Mouse (Mus musculus) liver, adult 2 months (tissue): Measurements from ENCODE around the gene Mrvi1. TPM values are rescaled to one million over a fixed set of nuclear protein-coding genes. Genes with fewer than 3 reads are reported as not detected.

ENCODE experiments used
- DNase-seq: peaks from one replicate; pipeline ENCODE4 v3.0.0-alpha.2; 2011; ENCODE audit warnings: low read depth, low spot score; ENCODE audit errors: extremely low read depth
- H3K27ac ChIP-seq: fragments of 200-500 bp; replicated peaks from 2 replicates; pipeline ENCODE4 v1.5.1; 2012; ENCODE audit warnings: low read depth, mild to moderate bottlenecking, control low read depth, inconsistent platforms, low read length; ENCODE audit not compliant: insufficient read depth
- H3K27me3 ChIP-seq: fragments of 200-500 bp; 2 replicates; pipeline ENCODE4 v1.6.1; 2012; ENCODE audit warnings: mild to moderate bottlenecking, moderate library complexity, low read length, inconsistent platforms; ENCODE audit not compliant: control insufficient read depth, insufficient read depth
- H3K36me3 ChIP-seq: fragments of 200-500 bp; 2 replicates; pipeline ENCODE4 v1.6.1; 2012; ENCODE audit warnings: low read length, inconsistent platforms; ENCODE audit not compliant: control insufficient read depth, insufficient read depth
- H3K4me1 ChIP-seq: fragments of 200-500 bp; 2 replicates; pipeline ENCODE4 v1.6.1; 2011; ENCODE audit warnings: low read length; ENCODE audit not compliant: control insufficient read depth, insufficient read depth
- H3K4me3 ChIP-seq: fragments of 200-500 bp; 2 replicates; pipeline ENCODE4 v1.5.1; 2011; ENCODE audit warnings: low read depth, mild to moderate bottlenecking, control low read depth, low read length, moderate library complexity; ENCODE audit not compliant: insufficient read depth
- H3K79me2 ChIP-seq: fragments of 200-500 bp; 2 replicates; pipeline ENCODE4 v1.6.1; 2012; ENCODE audit warnings: inconsistent platforms, mild to moderate bottlenecking, low read length, moderate library complexity; ENCODE audit not compliant: control insufficient read depth, insufficient read depth
- H3K9ac ChIP-seq: fragments of 200-500 bp; 2 replicates; pipeline ENCODE4 v1.6.1; 2012; ENCODE audit warnings: low read depth, mild to moderate bottlenecking, control low read depth, inconsistent platforms, low read length
- CTCF ChIP-seq: fragments of 200-500 bp; IDR thresholded peaks from 2 replicates; pipeline ENCODE4 v1.5.1; 2011; ENCODE audit warnings: low read depth, low read length, control low read depth
- POLR2A ChIP-seq: fragments of 200-500 bp; IDR thresholded peaks from 2 replicates; pipeline ENCODE4 v1.6.1; 2011; ENCODE audit warnings: low read length, control low read depth; ENCODE audit not compliant: insufficient read depth; ENCODE audit errors: extremely low read depth
- WGBS: fragments of 180-500 bp; shearing (Covaris S2); methylation state at CpG from one replicate; pipeline ENCODE4 v1.1.7; 2018; 5-methylcytosine and 5-hydroxymethylcytosine counted together
- polyA plus RNA-seq: library from polyadenylated mRNA; depleted of rRNA; stranded (reverse); fragments of >200 nt; gene quantifications from 2 replicates; pipeline ENCODE4 v1.2.3, GENCODE M21; 2012
- total RNA-seq: library from RNA; depleted of rRNA; stranded (reverse); fragments of >200 nt; gene quantifications from 2 replicates; pipeline ENCODE4 v1.2.3, GENCODE M21; 2014

Gene Mrvi1
- total and polyA plus RNA-seq, 2 experiments, result 0.55 to 1.3 TPM

DNA sequence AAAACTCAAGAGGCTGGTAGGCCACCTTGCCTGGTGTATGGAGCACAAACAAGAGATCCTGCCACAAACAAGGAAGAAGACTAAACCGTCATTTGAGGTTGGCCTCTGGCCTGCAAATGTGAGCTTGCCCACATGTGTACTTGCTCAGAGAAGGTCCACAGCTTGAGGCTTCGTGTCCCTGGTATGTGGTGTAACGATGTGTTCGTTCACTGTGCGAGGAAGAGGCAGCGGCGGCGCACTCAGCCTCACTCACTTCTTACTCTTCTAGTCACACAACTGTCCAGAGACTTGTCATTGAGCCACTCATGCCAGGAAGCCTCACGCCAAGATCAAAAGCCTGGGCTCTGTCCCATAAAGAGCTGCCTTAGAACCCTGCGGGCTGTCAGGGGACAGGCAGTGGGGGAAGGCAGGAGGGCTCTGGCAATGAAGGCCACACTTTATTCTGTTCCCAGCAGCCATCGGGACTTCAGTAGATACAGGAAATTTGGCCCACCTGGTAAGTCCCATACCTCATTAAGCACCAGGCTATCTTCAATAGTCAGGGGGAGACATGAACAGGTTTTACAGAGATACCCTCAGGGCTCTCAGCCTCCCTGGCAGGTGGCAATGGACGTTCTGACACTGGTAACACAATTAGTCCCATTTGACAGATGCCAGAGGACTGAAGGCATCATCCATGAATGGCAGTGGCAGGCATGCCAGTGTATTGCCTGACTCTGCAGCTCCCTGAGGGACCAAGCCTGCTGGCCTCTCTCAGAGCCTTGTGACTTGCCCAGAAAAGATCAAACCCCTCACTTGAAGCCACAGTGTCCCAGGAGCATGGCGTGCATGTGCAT lies 32.3 kb downstream of the Mrvi1 start:
- TF ChIP-seq CTCF (no peak), POLR2A (no peak)
- 85% methylated on average over 13 of the region's 13 CpGs for WGBS
- H3K27ac ChIP-seq, result no peak overlapping the region

GRCm38 (mm10) chr7:110948579-110948978 lies 33.7 kb downstream of the Mrvi1 start:
- H3K79me2 ChIP-seq, result no peaks in the 10 kb centered on the region
- peaks cover 9% of the 10 kb centered on the region; the same call in 1 of the 2 replicates for H3K4me1 ChIP-seq
- peak; percentile 85 for DNase-seq
- peak overlapping the region; percentile 9; the same call in 1 of the 2 replicates for H3K27ac ChIP-seq
- no peak overlapping the region for H3K9ac ChIP-seq
- no peaks in the 10 kb centered on the region for H3K36me3 ChIP-seq
- TF ChIP-seq CTCF, result no peak
- TF ChIP-seq POLR2A, result no peak
- H3K4me3 ChIP-seq, result no peak overlapping the region
- 58% methylated on average over 3 of the region's 3 CpGs for WGBS
- no peaks in the 10 kb centered on the region for H3K27me3 ChIP-seq

More for the DNA sequence above, 32.3 kb downstream of the Mrvi1 start:
- H3K27me3 ChIP-seq, result no peaks in the 10 kb centered on the region
- H3K79me2 ChIP-seq, result no peaks in the 10 kb centered on the region
- no peak for DNase-seq
- H3K36me3 ChIP-seq, result no peaks in the 10 kb centered on the region
- H3K4me3 ChIP-seq, result no peak overlapping the region
- H3K9ac ChIP-seq, result no peak overlapping the region
- peaks cover 10% of the 10 kb centered on the region; the same call in 1 of the 2 replicates for H3K4me1 ChIP-seq

- Histone ChIP-seq H3K79me2 (no peaks in the 10 kb centered on the region), H3K9ac (no peak overlapping the region), H3K27me3 (no peaks in the 10 kb centered on the region), H3K4me1 (peaks cover 4% of the 10 kb centered on the region; the same call in 1 of the 2 replicates), H3K36me3 (no peaks in the 10 kb centered on the region), H3K4me3 (no peak overlapping the region), H3K27ac (no peak overlapping the region)
- 94% methylated on average over 6 of the region's 6 CpGs for WGBS
- TF ChIP-seq POLR2A (no peak), CTCF (no peak)
- no peak for DNase-seq
Observed at GRCm38 (mm10) chr7:110947616-110948015, 34.6 kb downstream of the Mrvi1 start.

- Histone ChIP-seq H3K4me1 (peaks cover 9% of the 10 kb centered on the region), H3K79me2 (no peaks in the 10 kb centered on the region), H3K27ac (no peak overlapping the region), H3K4me3 (no peak overlapping the region), H3K9ac (no peak overlapping the region), H3K36me3 (no peaks in the 10 kb centered on the region), H3K27me3 (no peaks in the 10 kb centered on the region)
- no peak for TF ChIP-seq POLR2A
- peak; percentile 35; the same call in 1 of the 2 replicates for TF ChIP-seq CTCF
- DNase-seq, result no peak
- WGBS, result 93% methylated on average over 6 of the region's 6 CpGs
Observed at GRCm38 (mm10) chr7:110946731-110947130, 35.5 kb downstream of the Mrvi1 start.

GRCm38 (mm10) chr7:110944321-110944720 lies 37.9 kb downstream of the Mrvi1 start:
- no peak overlapping the region for H3K4me3 ChIP-seq
- H3K9ac ChIP-seq, result no peak overlapping the region
- H3K36me3 ChIP-seq, result no peaks in the 10 kb centered on the region
- no peaks in the 10 kb centered on the region for H3K79me2 ChIP-seq
- TF ChIP-seq CTCF (no peak), POLR2A (no peak)
- peaks cover 10% of the 10 kb centered on the region for H3K4me1 ChIP-seq
- no peak overlapping the region for H3K27ac ChIP-seq
- WGBS, result 56% methylated on average over 5 of the region's 5 CpGs
- peak; percentile 84 for DNase-seq
- H3K27me3 ChIP-seq, result no peaks in the 10 kb centered on the region
